7 mouse cellular contexts compared by ENCODE assay signal in genomic region chr19:5929634-5930596, GRCm38 (mm10). TPM values are rescaled to one million over a fixed set of nuclear protein-coding genes. Genes with fewer than 3 reads are reported as not detected.
DNase-seq lines count a peak whose midpoint lies in the region; ATAC-seq lines count a peak whose summit lies in the region.

No protein-coding gene starts in this region.

- WGBS in limb, embryonic 15.5 days, result 67% methylated on average over 14 of the region's 14 CpGs
- 48% methylated on average over 14 of the region's 14 CpGs for WGBS in stomach, embryonic 14.5 days

- 0 out of 2 replicates have a peak overlapping the region, but pooled peaks have one; percentile 5 for H3K9ac ChIP-seq in limb, embryonic 15.5 days
- no peak overlapping the region for H3K9ac ChIP-seq in stomach, embryonic 14.5 days (replicated peaks; ENCODE audit: low read depth, low read length)

- intact Hi-C loops in heart, postnatal 10 days (cut with DNase I), result no loop called here

- peaks cover 30% of the 10 kb centered on the region for H3K4me1 ChIP-seq in limb, embryonic 15.5 days
- H3K4me1 ChIP-seq in stomach, embryonic 14.5 days (ENCODE audit: control insufficient read depth, insufficient read depth, low read length), result peaks cover 16% of the 10 kb centered on the region

- no peaks in the 10 kb centered on the region for H3K36me3 ChIP-seq in limb, embryonic 15.5 days
- H3K36me3 ChIP-seq in stomach, embryonic 14.5 days (ENCODE audit: control insufficient read depth, insufficient read depth, low read length), result no peaks in the 10 kb centered on the region

- H3K27ac ChIP-seq in limb, embryonic 15.5 days, result no peak overlapping the region
- H3K27ac ChIP-seq in stomach, embryonic 14.5 days (ENCODE audit: low read length), result peak overlapping the region; percentile 66

- no peak overlapping the region for H3K4me2 ChIP-seq in limb, embryonic 15.5 days
- no peak overlapping the region for H3K4me2 ChIP-seq in stomach, embryonic 14.5 days (replicated peaks; ENCODE audit: low read depth, low read length)

- DNase-seq in Muller cell, postnatal 12 days (ENCODE audit: inconsistent ontology term), result peak; percentile 16
- peak; percentile 65 for DNase-seq in adrenal gland, adult 8-10 months
- peak; percentile 81 for DNase-seq in heart, postnatal 10 days
- no peak for DNase-seq in cerebellum, adult 18-20 months
- DNase-seq in right cerebral cortex, adult 18-20 months, result no peak

- H3K27me3 ChIP-seq in limb, embryonic 15.5 days, result peaks cover 4% of the 10 kb centered on the region; the same call in 1 of the 2 replicates
- no peaks in the 10 kb centered on the region for H3K27me3 ChIP-seq in stomach, embryonic 14.5 days (ENCODE audit: control insufficient read depth, insufficient read depth, low read length)

- no peaks in the 10 kb centered on the region for H3K9me3 ChIP-seq in limb, embryonic 15.5 days
- no peaks in the 10 kb centered on the region for H3K9me3 ChIP-seq in stomach, embryonic 14.5 days (ENCODE audit: control insufficient read depth, low read depth, low read length)

- H3K4me3 ChIP-seq in limb, embryonic 15.5 days, result no peak overlapping the region
- no peak overlapping the region for H3K4me3 ChIP-seq in stomach, embryonic 14.5 days (ENCODE audit: low read depth, low read length)

- ATAC-seq in limb, embryonic 15.5 days (ENCODE audit: insufficient number of reproducible peaks, low FRiP score, low TSS enrichment, low read depth), result 0 out of 2 replicates have a peak, but pooled peaks have one; percentile 23
- peak; percentile 38; the same call in 1 of the 2 replicates for ATAC-seq in stomach, embryonic 14.5 days (ENCODE audit: insufficient number of reproducible peaks, insufficient read depth, low FRiP score, low read depth)

RNA-seq across cellular contexts. Expression of gene Cdc42ep2, which starts 5.3 kb away (rescaled TPM):
- total RNA-seq in adrenal gland, adult 8-10 months (2022), result 1 to 10 TPM; 4.9 to 9.6 (median 8.3) TPM
- total RNA-seq in heart, postnatal 10 days (2021), result 10 to 100 TPM; 14.0 to 16.0 TPM
- 9.2 and 12.6 TPM in 2 replicates for polyA plus RNA-seq in limb, embryonic 15.5 days (2015; fragmentation: Nextera tagmentation; extraction: Ambion mirVana)
- polyA plus RNA-seq in stomach, embryonic 14.5 days (2014; fragmentation: Nextera tagmentation; extraction: Ambion mirVana), result 7.3 and 7.4 TPM in 2 replicates

RNA-seq across cellular contexts. Expression of gene Dpf2, which starts 17.1 kb away (rescaled TPM):
- total RNA-seq in adrenal gland, adult 8-10 months (2022), result 100 to 1,000 TPM in 3 of 4 experiments, 10 to 100 TPM in 1; 93.7 to 147 (median 129) TPM
- 100 to 1,000 TPM; 100 to 101 TPM for total RNA-seq in heart, postnatal 10 days (2021)
- 117 and 125 TPM in 2 replicates for polyA plus RNA-seq in limb, embryonic 15.5 days (2015; fragmentation: Nextera tagmentation; extraction: Ambion mirVana)
- polyA plus RNA-seq in stomach, embryonic 14.5 days (2014; fragmentation: Nextera tagmentation; extraction: Ambion mirVana), result 132 and 148 TPM in 2 replicates

RNA-seq across cellular contexts. Expression of gene Pola2, which starts 34.1 kb away (rescaled TPM):
- 10 to 100 TPM; 22.5 to 51.0 (median 27.8) TPM for total RNA-seq in adrenal gland, adult 8-10 months (2022)
- total RNA-seq in heart, postnatal 10 days (2021), result 10 to 100 TPM; 21.1 TPM
- 56.9 and 61.0 TPM in 2 replicates for polyA plus RNA-seq in limb, embryonic 15.5 days (2015; fragmentation: Nextera tagmentation; extraction: Ambion mirVana)
- 68.9 and 73.2 TPM in 2 replicates for polyA plus RNA-seq in stomach, embryonic 14.5 days (2014; fragmentation: Nextera tagmentation; extraction: Ambion mirVana)

RNA-seq across cellular contexts. Expression of gene Tigd3, which starts 36.0 kb away (rescaled TPM):
- total RNA-seq in adrenal gland, adult 8-10 months (2022), result 1 to 10 TPM in 3 of 4 experiments, under 1 TPM in 1; 0.93 to 3.5 (median 1.6) TPM
- 1 to 10 TPM; 1.1 to 1.2 TPM for total RNA-seq in heart, postnatal 10 days (2021)
- polyA plus RNA-seq in limb, embryonic 15.5 days (2015; fragmentation: Nextera tagmentation; extraction: Ambion mirVana), result 3.1 TPM in 2 replicates
- 3.1 and 3.2 TPM in 2 replicates for polyA plus RNA-seq in stomach, embryonic 14.5 days (2014; fragmentation: Nextera tagmentation; extraction: Ambion mirVana)

RNA-seq across cellular contexts. Expression of gene Slc25a45, which starts 52.3 kb away (rescaled TPM):
- 10 to 100 TPM; 12.8 to 21.7 (median 17.5) TPM for total RNA-seq in adrenal gland, adult 8-10 months (2022)
- 1 to 10 TPM; 4.6 to 5.9 TPM for total RNA-seq in heart, postnatal 10 days (2021)
- polyA plus RNA-seq in limb, embryonic 15.5 days (2015; fragmentation: Nextera tagmentation; extraction: Ambion mirVana), result 3.4 and 5.2 TPM in 2 replicates
- 1.8 and 2.8 TPM in 2 replicates for polyA plus RNA-seq in stomach, embryonic 14.5 days (2014; fragmentation: Nextera tagmentation; extraction: Ambion mirVana)

Comparison
In these comparisons a context has a peak if more than half of its experiments do, and no peak if none do; other contexts are left out.
1. DNase-seq: peak in Muller cell, postnatal 12 days (single experiment), adrenal gland, adult 8-10 months (single experiment) and heart, postnatal 10 days (2 of 2); none in cerebellum, adult 18-20 months (0 of 2) and right cerebral cortex, adult 18-20 months (single experiment).